Mouse (Mus musculus) retina, postnatal 1 day (tissue): ENCODE results near the gene Tnfrsf12a.

Experiments
- DNase-seq: peaks from one replicate; pipeline ENCODE4 v3.0.0-alpha.2; 2012

Gene Tnfrsf12a

GRCm38 (mm10) chr17:23677236-23677679, at the start of gene Tnfrsf12a:
TSS of gene Tnfrsf12a (minus strand) at chr17:23677468.
- DNase-seq, result peak; percentile 88

- DNase-seq, result peak; percentile 92
Measured at GRCm38 (mm10) chr17:23726758-23727142, 49.5 kb upstream of the Tnfrsf12a start.

- DNase-seq, result peak; percentile 95
Measured at GRCm38 (mm10) chr17:23725999-23726757, 48.9 kb upstream of the Tnfrsf12a start, which contains the start of gene Pkmyt1. TSS of gene Pkmyt1 (plus strand) at chr17:23726336.

GRCm38 (mm10) chr17:23725477-23725876, 48.2 kb upstream of the Tnfrsf12a start:
- DNase-seq, result no peak

GRCm38 (mm10) chr17:23722376-23723125, 45.3 kb upstream of the Tnfrsf12a start, which contains the start of gene 1520401A03Rik:
TSS of gene 1520401A03Rik (minus strand) at chr17:23722783.
- DNase-seq, result no peak

- DNase-seq, result no peak
Measured at GRCm38 (mm10) chr17:23721886-23722285, 44.6 kb upstream of the Tnfrsf12a start.

- DNase-seq, result no peak
Measured at GRCm38 (mm10) chr17:23719455-23719854, 42.2 kb upstream of the Tnfrsf12a start.

GRCm38 (mm10) chr17:23717003-23717402, 39.7 kb upstream of the Tnfrsf12a start:
- no peak for DNase-seq

- peak; percentile 83 for DNase-seq
Measured at GRCm38 (mm10) chr17:23706212-23706611, 28.9 kb upstream of the Tnfrsf12a start.

GRCm38 (mm10) chr17:23705525-23706104, 28.3 kb upstream of the Tnfrsf12a start:
- DNase-seq, result no peak

GRCm38 (mm10) chr17:23704741-23705140, 27.5 kb upstream of the Tnfrsf12a start:
- DNase-seq, result no peak

- DNase-seq, result no peak
Measured at GRCm38 (mm10) chr17:23703301-23703700, 26.0 kb upstream of the Tnfrsf12a start.

GRCm38 (mm10) chr17:23700079-23700478, 22.8 kb upstream of the Tnfrsf12a start:
- DNase-seq, result peak; percentile 95

GRCm38 (mm10) chr17:23699131-23700077, 22.1 kb upstream of the Tnfrsf12a start:
- peak; percentile 44 for DNase-seq

GRCm38 (mm10) chr17:23695801-23696200, 18.5 kb upstream of the Tnfrsf12a start:
- DNase-seq, result no peak

GRCm38 (mm10) chr17:23694491-23694890, 17.2 kb upstream of the Tnfrsf12a start:
- no peak for DNase-seq

GRCm38 (mm10) chr17:23683856-23684672, 6.8 kb upstream of the Tnfrsf12a start, which contains the start of gene Cldn9:
TSS of gene Cldn9 (minus strand) at chr17:23684026.
- DNase-seq, result no peak

- DNase-seq, result no peak
Measured at GRCm38 (mm10) chr17:23683226-23683625, 6.0 kb upstream of the Tnfrsf12a start.

- no peak for DNase-seq
Measured at GRCm38 (mm10) chr17:23682530-23682929, 5.3 kb upstream of the Tnfrsf12a start.

GRCm38 (mm10) chr17:23682092-23682491, 4.8 kb upstream of the Tnfrsf12a start:
- no peak for DNase-seq

GRCm38 (mm10) chr17:23681086-23681485, 3.8 kb upstream of the Tnfrsf12a start:
- no peak for DNase-seq
